Comparison of ENCODE assay signal across 9 mouse cellular contexts in the genomic region with DNA sequence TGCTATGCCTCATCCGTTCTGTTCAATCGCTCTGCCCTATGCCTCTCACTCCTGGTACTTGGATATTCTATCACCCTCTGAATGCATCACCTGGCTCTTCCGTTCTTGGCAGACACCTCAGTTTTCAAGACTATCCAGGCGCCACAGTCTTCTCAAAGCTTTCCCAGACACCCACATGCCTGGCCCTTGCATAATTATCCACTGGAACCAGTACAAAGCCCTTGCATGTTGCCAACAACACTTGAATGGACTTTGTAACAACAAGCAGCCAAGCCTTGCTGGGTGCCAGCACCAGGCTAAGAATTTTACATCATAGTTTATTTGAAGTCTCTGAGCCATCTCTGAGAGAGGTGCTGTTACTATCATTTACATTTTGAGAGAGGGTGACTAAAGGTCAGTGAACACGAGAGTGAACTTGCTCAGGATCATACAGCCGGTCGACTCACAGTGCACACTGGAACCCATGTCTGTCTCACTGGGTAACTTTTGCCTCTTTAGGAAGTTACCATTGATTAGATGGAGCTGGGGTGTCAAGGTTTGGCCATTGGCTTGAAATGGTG.
DNase-seq lines count a peak whose midpoint lies in the region; ATAC-seq lines count a peak whose summit lies in the region.
"Had no signal": no experiment of that assay in that cellular context is flagged by ENCODE, and none has a peak within 500 bp of the region (broad histone marks: within the 10 kb centered on the region; RNA-seq: fewer than 3 reads in every experiment).

No protein-coding gene starts in this region.

- H3K27ac ChIP-seq in kidney, embryonic 14.5 days (ENCODE audit: low read depth, low read length) = no peak overlapping the region
- 0 out of 2 replicates have a peak overlapping the region, but pooled peaks have one; percentile 14 for H3K27ac ChIP-seq in forebrain, embryonic 16.5 days (ENCODE audit: low read length)
- no peak overlapping the region for H3K27ac ChIP-seq in liver, embryonic 11.5 days (ENCODE audit: low read depth, low read length)
- H3K27ac ChIP-seq: kidney, postnatal 0 days had no signal

- WGBS in kidney, embryonic 14.5 days = 95% methylated on average over 7 of the region's 7 CpGs
- 53% methylated on average over 7 of the region's 7 CpGs for WGBS in forebrain, embryonic 16.5 days
- WGBS in liver, embryonic 11.5 days = 84% methylated on average over 7 of the region's 7 CpGs

- no peaks in the 10 kb centered on the region for H3K36me3 ChIP-seq in kidney, embryonic 14.5 days (ENCODE audit: control insufficient read depth, insufficient read depth, low read length)
- no peaks in the 10 kb centered on the region for H3K36me3 ChIP-seq in forebrain, embryonic 16.5 days (ENCODE audit: control insufficient read depth, insufficient read depth)
- H3K36me3 ChIP-seq in liver, embryonic 11.5 days (ENCODE audit: control insufficient read depth, insufficient read depth, low read length) = no peaks in the 10 kb centered on the region

- H3K4me2 ChIP-seq in kidney, embryonic 14.5 days (replicated peaks; ENCODE audit: low read depth, low read length) = no peak overlapping the region
- no peak overlapping the region for H3K4me2 ChIP-seq in forebrain, embryonic 16.5 days (ENCODE audit: low read length)
- no peak overlapping the region for H3K4me2 ChIP-seq in liver, embryonic 11.5 days

- H3K9me3 ChIP-seq in kidney, embryonic 14.5 days (ENCODE audit: control insufficient read depth, low read length) = no peaks in the 10 kb centered on the region
- H3K9me3 ChIP-seq in forebrain, embryonic 16.5 days (ENCODE audit: control insufficient read depth, low read length) = no peaks in the 10 kb centered on the region
- no peaks in the 10 kb centered on the region for H3K9me3 ChIP-seq in liver, embryonic 11.5 days (ENCODE audit: control insufficient read depth, low read length)

- H3K4me1 ChIP-seq in kidney, embryonic 14.5 days (ENCODE audit: control insufficient read depth, insufficient read depth, low read length) = no peaks in the 10 kb centered on the region
- peaks cover 21% of the 10 kb centered on the region for H3K4me1 ChIP-seq in forebrain, embryonic 16.5 days (replicated peaks; ENCODE audit: control insufficient read depth, insufficient read depth, low read length)
- no peaks in the 10 kb centered on the region for H3K4me1 ChIP-seq in liver, embryonic 11.5 days (replicated peaks; ENCODE audit: control insufficient read depth, insufficient read depth, low read length)

- no peak for ATAC-seq in kidney, embryonic 14.5 days (ENCODE audit: low FRiP score, low TSS enrichment)
- ATAC-seq in forebrain, embryonic 16.5 days = peak; percentile 60
- ATAC-seq in granulocyte monocyte progenitor cell, adult 5-6 weeks (replicated peaks; ENCODE audit: poor library complexity, severe bottlenecking) = no peak
- ATAC-seq in liver, embryonic 11.5 days (replicated peaks; ENCODE audit: low FRiP score) = no peak

- no peak overlapping the region for H3K9ac ChIP-seq in kidney, embryonic 14.5 days (ENCODE audit: low read depth, low read length)
- H3K9ac ChIP-seq in forebrain, embryonic 16.5 days (replicated peaks; ENCODE audit: low read depth, low read length) = no peak overlapping the region
- no peak overlapping the region for H3K9ac ChIP-seq in liver, embryonic 11.5 days (ENCODE audit: low read depth, low read length)

- no peak overlapping the region for H3K4me3 ChIP-seq in kidney, embryonic 14.5 days (ENCODE audit: low read length)
- H3K4me3 ChIP-seq in forebrain, embryonic 16.5 days (replicated peaks; ENCODE audit: low read length) = no peak overlapping the region
- H3K4me3 ChIP-seq in liver, embryonic 11.5 days (ENCODE audit: low read depth, low read length) = no peak overlapping the region

- peak; percentile 84 for DNase-seq in kidney, adult 11 months
- peak; percentile 25 for DNase-seq in heart, postnatal 25 days (ENCODE audit: low spot score)
- peak; percentile 38 to 87 for DNase-seq in left cerebral cortex, postnatal 25 days (ENCODE audit: low spot score in 2 of 2)
- no peak for DNase-seq in T-cell, adult 2 months (ENCODE audit: low spot score)
- DNase-seq in liver, embryonic 11.5 days (ENCODE audit: low spot score) = no peak

- intact Hi-C loops in heart, postnatal 25 days (cut with DNase I) = no loop called here
- intact Hi-C loops in left cerebral cortex, postnatal 25 days (cut with DNase I) = no loop called here

- H3K27me3 ChIP-seq in kidney, embryonic 14.5 days (ENCODE audit: control insufficient read depth, insufficient read depth, low read length) = no peaks in the 10 kb centered on the region
- H3K27me3 ChIP-seq in forebrain, embryonic 16.5 days (replicated peaks; ENCODE audit: control insufficient read depth, insufficient read depth, low read length) = no peaks in the 10 kb centered on the region
- no peaks in the 10 kb centered on the region for H3K27me3 ChIP-seq in liver, embryonic 11.5 days (replicated peaks; ENCODE audit: control insufficient read depth, insufficient read depth, low read length)

Comparison
In these comparisons a context has a peak if more than half of its experiments do, and no peak if none do; other contexts are left out.
1. DNase-seq: peak in kidney, adult 11 months (single experiment), heart, postnatal 25 days (single experiment) and left cerebral cortex, postnatal 25 days (2 of 2); none in T-cell, adult 2 months (single experiment) and liver, embryonic 11.5 days (single experiment).